9 mouse cellular contexts compared by ENCODE assay signal in the genomic region with DNA sequence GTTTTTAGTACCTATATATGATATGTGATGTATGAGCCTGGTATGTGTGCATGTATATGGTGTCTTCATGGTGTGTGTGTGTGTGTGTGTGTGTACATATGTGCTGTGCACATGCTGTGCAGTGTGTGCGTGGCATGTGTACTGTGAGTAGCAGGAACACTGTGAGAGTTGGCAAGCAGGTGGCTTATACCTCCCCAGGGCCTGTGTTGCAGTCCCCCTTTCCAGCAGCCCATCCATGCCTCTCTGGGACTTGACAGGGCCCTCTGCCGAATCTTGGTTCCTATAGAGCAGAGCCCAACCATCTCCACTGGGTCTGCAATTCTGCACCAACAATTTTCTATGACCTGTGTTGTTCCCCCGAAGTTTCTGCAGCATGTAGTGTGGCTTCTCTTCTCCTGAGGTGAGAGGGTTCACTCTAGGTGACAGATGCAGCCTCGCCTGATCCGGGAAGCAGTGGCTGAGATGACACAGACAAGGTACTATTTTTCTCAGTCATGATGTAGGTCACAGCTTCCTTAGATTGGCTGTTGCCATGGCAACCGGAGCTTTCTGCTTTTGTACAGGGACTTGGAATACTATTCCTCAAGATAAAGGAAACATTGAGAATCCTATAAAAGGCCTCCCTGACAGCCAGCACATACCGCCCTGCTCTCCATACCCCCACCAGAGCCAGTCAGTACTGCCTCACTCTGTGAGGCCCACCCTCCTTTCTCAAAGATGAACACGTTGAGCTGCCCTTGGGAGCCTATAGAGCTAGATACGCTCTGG.
DNase-seq lines count a peak whose midpoint lies in the region; TF ChIP-seq lines count a peak whose summit lies in the region.
"Had no signal": no experiment of that assay in that cellular context is flagged by ENCODE, and none has a peak within 500 bp of the region (broad histone marks: within the 10 kb centered on the region; RNA-seq: fewer than 3 reads in every experiment).

No protein-coding gene starts in this region.

- no peaks in the 10 kb centered on the region for H3K36me3 ChIP-seq in thymus, adult 2 months (ENCODE audit: control insufficient read depth, insufficient read depth, low read length)
- H3K36me3 ChIP-seq: limb, embryonic 15.5 days had no signal

- no peak overlapping the region for H3K4me3 ChIP-seq in left cerebral cortex, adult 2 months
- no peak overlapping the region for H3K4me3 ChIP-seq in olfactory bulb, adult 2 months (ENCODE audit: insufficient read depth, low read depth, low read length)
- no peak overlapping the region for H3K4me3 ChIP-seq in thymus, adult 2 months (ENCODE audit: control insufficient read depth, insufficient read depth, low read length)
- H3K4me3 ChIP-seq: limb, embryonic 15.5 days had no signal

- peaks cover 25% of the 10 kb centered on the region for H3K4me1 ChIP-seq in olfactory bulb, adult 2 months (ENCODE audit: control insufficient read depth, insufficient read depth, low read length)
- no peaks in the 10 kb centered on the region for H3K4me1 ChIP-seq in thymus, adult 2 months (replicated peaks; ENCODE audit: control insufficient read depth, insufficient read depth, low read length)

- no peaks in the 10 kb centered on the region for H3K27me3 ChIP-seq in thymus, adult 2 months (ENCODE audit: control insufficient read depth, insufficient read depth, low read length)
- H3K27me3 ChIP-seq: limb, embryonic 15.5 days had no signal

- TF ChIP-seq POLR2A in olfactory bulb, adult 2 months (IDR thresholded peaks at IDR 0.05; ENCODE audit: insufficient read depth, low read depth, low read length): no peak
- TF ChIP-seq POLR2A in thymus, adult 2 months (IDR thresholded peaks at IDR 0.05; ENCODE audit: control insufficient read depth, extremely low read depth, insufficient read depth, low read length, poor library complexity): no peak

- peak; percentile 10 for DNase-seq in adrenal gland, postnatal 14 days
- no peak for DNase-seq in adrenal gland, postnatal 10 days
- peak; percentile 87 to 89 for DNase-seq in frontal cortex, adult 2 months (ENCODE audit: extremely low spot score in 1 of 2, low spot score in 1 of 2)
- DNase-seq in left cerebral cortex, adult 2 months (ENCODE audit: extremely low spot score in 1 of 2, low spot score in 2 of 2): peak; percentile 66 to 80
- DNase-seq in ovary, adult 18-20 months (ENCODE audit: low spot score): no peak
- DNase-seq in thymus, adult 2 months: no peak
- DNase-seq in thymus, postnatal 14 days: no peak

- intact Hi-C loops in left cerebral cortex, adult 2 months (cut with DNase I): loop anchor here (5.0 kb wide), 1 partner anchor 392 kb away; the partner anchor contains the start of gene Shh

- no peak for TF ChIP-seq CTCF in left cerebral cortex, adult 2 months (IDR thresholded peaks at IDR 0.05)
- TF ChIP-seq CTCF in olfactory bulb, adult 2 months (IDR thresholded peaks at IDR 0.05; ENCODE audit: insufficient read depth, low read depth, low read length): no peak
- no peak for TF ChIP-seq CTCF in thymus, adult 2 months (IDR thresholded peaks at IDR 0.05; ENCODE audit: borderline replicate concordance, control insufficient read depth, extremely low read depth, insufficient read depth, low read length, poor library complexity)

- WGBS in olfactory bulb, adult 2 months: 28% methylated on average over 9 of the region's 9 CpGs
- 85% methylated on average over 9 of the region's 9 CpGs for WGBS in thymus, adult 2 months

- H3K27ac ChIP-seq in left cerebral cortex, adult 2 months: peak overlapping the region; percentile 59
- peak overlapping the region; percentile 92 for H3K27ac ChIP-seq in olfactory bulb, adult 2 months (ENCODE audit: insufficient read depth, low read depth, low read length)
- H3K27ac ChIP-seq in thymus, adult 2 months (ENCODE audit: control insufficient read depth, insufficient read depth, low read length): no peak overlapping the region
- H3K27ac ChIP-seq: limb, embryonic 15.5 days had no signal

Comparison
In these comparisons a context has a peak if more than half of its experiments do, and no peak if none do; other contexts are left out.
1. DNase-seq: peak in adrenal gland, postnatal 14 days (single experiment), frontal cortex, adult 2 months (2 of 2) and left cerebral cortex, adult 2 months (2 of 2); none in adrenal gland, postnatal 10 days (single experiment), ovary, adult 18-20 months (single experiment), thymus, adult 2 months (single experiment) and thymus, postnatal 14 days (single experiment).